Mouse (Mus musculus) hindbrain, postnatal 0 days (tissue): ENCODE measurements around the gene Neo1. TPM values are rescaled to one million over a fixed set of nuclear protein-coding genes. Genes with fewer than 3 reads are reported as not detected.

ENCODE experiments used
- ATAC-seq: fragments of 200-750 bp; cut with Nextera tagmentation; 2 replicates; pipeline ENCODE4 v1.8.0; 2017; ENCODE audit warnings: mild to moderate bottlenecking, moderate TSS enrichment, moderate library complexity
- DNase-seq: peaks from one replicate; pipeline ENCODE4 v3.0.0-alpha.2; 2015; ENCODE audit warnings: low spot score
- H3K27ac ChIP-seq: fragments of 300-500 bp; sonication (generic); 2 replicates; pipeline ENCODE4 v1.5.1; 2014; ENCODE audit warnings: mild to moderate bottlenecking
- H3K27me3 ChIP-seq: fragments of 300-500 bp; sonication (generic); 2 replicates; pipeline ENCODE4 v1.6.1; 2014; ENCODE audit warnings: low read length, mixed read lengths; ENCODE audit not compliant: insufficient read depth
- H3K36me3 ChIP-seq: fragments of 300-500 bp; sonication (generic); 2 replicates; pipeline ENCODE4 v1.6.1; 2014; ENCODE audit warnings: low read length, mixed read lengths; ENCODE audit not compliant: insufficient read depth
- H3K4me1 ChIP-seq: fragments of 300-500 bp; sonication (generic); 2 replicates; pipeline ENCODE4 v1.6.1; 2014; ENCODE audit warnings: antibody characterized with exemption, low read length, mixed read lengths; ENCODE audit not compliant: insufficient read depth
- H3K4me2 ChIP-seq: fragments of 300-500 bp; sonication (generic); 2 replicates; pipeline ENCODE4 v1.6.1; 2014; ENCODE audit warnings: low read depth, mild to moderate bottlenecking, low read length, moderate library complexity, mixed read lengths
- H3K4me3 ChIP-seq: fragments of 300-500 bp; sonication (generic); 2 replicates; pipeline ENCODE4 v1.5.1; 2014; ENCODE audit warnings: low read length
- H3K9ac ChIP-seq: fragments of 300-500 bp; sonication (generic); replicated peaks from 2 replicates; pipeline ENCODE4 v1.6.1; 2014; ENCODE audit warnings: mild to moderate bottlenecking, low read length, moderate library complexity, mixed read lengths
- H3K9me3 ChIP-seq: fragments of 300-500 bp; sonication (generic); 2 replicates; pipeline ENCODE4 v1.6.1; 2016; ENCODE audit warnings: low read length, mixed read lengths
- CTCF ChIP-seq: IDR thresholded peaks from 2 replicates; pipeline ENCODE4 v1.5.1; 2016; ENCODE audit warnings: antibody characterized with exemption, control low read depth, low read depth
- WGBS: fragments of 180-500 bp; shearing (Covaris S2); extraction: QIAGEN DNeasy Blood & Tissue Kit; methylation state at CpG from one replicate; pipeline ENCODE4 v1.1.7; 2014; 5-methylcytosine and 5-hydroxymethylcytosine counted together
- polyA plus RNA-seq: library from polyadenylated mRNA; unstranded; fragments of >200 nt; fragmentation: Nextera tagmentation; extraction: Ambion mirVana; gene quantifications from 2 replicates; pipeline ENCODE4 v1.2.1, GENCODE M21; 2015
- total RNA-seq: library from RNA; depleted of rRNA; stranded (reverse); fragments of >200 nt; gene quantifications from 2 replicates; pipeline ENCODE4 v1.2.3, GENCODE M21; 2014; rRNA removed

Gene Neo1
- total RNA-seq (160 and 177 TPM in 2 replicates), polyA plus RNA-seq (34.4 and 38.7 TPM in 2 replicates)

GRCm38 (mm10) chr9:59036159-59036731, at the start of gene Neo1:
Gene Neo1, minus strand, starts transcription at chr9:59036441.
- H3K36me3 ChIP-seq, result no peaks in the 10 kb centered on the region
- peaks cover 11% of the 10 kb centered on the region for H3K4me1 ChIP-seq
- 2% methylated on average over 39 of the region's 86 CpGs for WGBS
- ATAC-seq, result peak; percentile 95
- H3K4me2 ChIP-seq, result peak within 1 kb of the TSS; percentile 59
- H3K27me3 ChIP-seq, result no peaks in the 10 kb centered on the region
- peak within 1 kb of the TSS; percentile 92 for H3K4me3 ChIP-seq
- H3K9ac ChIP-seq, result peak within 1 kb of the TSS; percentile 90
- peak; percentile 97 for DNase-seq
- no peaks in the 10 kb centered on the region for H3K9me3 ChIP-seq
- peak within 1 kb of the TSS; percentile 99 for H3K27ac ChIP-seq
- no peak for TF ChIP-seq CTCF

DNA sequence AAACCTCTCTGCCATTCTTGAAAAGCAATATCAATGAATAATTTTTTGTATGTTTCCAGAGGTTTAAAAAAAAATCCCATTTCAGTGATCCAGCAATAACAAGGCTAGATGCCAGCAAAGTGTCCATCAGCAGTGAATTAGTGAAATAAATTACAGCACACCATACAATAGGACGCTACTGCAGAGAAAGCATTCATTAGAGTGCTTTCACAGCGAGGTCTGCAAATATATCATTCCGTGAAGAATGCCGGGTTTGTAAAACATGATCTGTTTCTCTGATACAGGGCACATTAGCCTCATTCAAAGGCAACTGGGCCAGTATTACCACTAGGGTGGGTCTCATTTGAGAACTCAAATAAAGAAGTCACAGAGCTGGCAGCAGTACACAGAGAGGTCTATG, 39.4 kb upstream of the Neo1 start:
- Histone ChIP-seq H3K4me2 (no peak overlapping the region), H3K4me1 (peaks cover 18% of the 10 kb centered on the region), H3K9me3 (no peaks in the 10 kb centered on the region), H3K36me3 (no peaks in the 10 kb centered on the region), H3K27me3 (no peaks in the 10 kb centered on the region), H3K27ac (no peak overlapping the region), H3K9ac (no peak overlapping the region), H3K4me3 (no peak overlapping the region)
- 44% methylated on average over 4 of the region's 4 CpGs for WGBS
- ATAC-seq, result no peak
- no peak for DNase-seq
- TF ChIP-seq CTCF, result no peak

- no peaks in the 10 kb centered on the region for H3K36me3 ChIP-seq
- H3K4me1 ChIP-seq, result peaks cover 18% of the 10 kb centered on the region
- no peak overlapping the region for H3K4me2 ChIP-seq
- H3K9ac ChIP-seq, result no peak overlapping the region
- WGBS, result 62% methylated on average over 4 of the region's 4 CpGs
- no peaks in the 10 kb centered on the region for H3K9me3 ChIP-seq
- H3K27ac ChIP-seq, result 0 out of 2 replicates have a peak overlapping the region, but pooled peaks have one; percentile 66
- no peaks in the 10 kb centered on the region for H3K27me3 ChIP-seq
- TF ChIP-seq CTCF, result no peak
- DNase-seq, result peak; percentile 69
- H3K4me3 ChIP-seq, result no peak overlapping the region
- ATAC-seq, result peak; percentile 70; the same call in 1 of the 2 replicates
These were observed 37.6 kb upstream of the Neo1 start for GRCm38 (mm10) chr9:59073887-59074286.

DNA sequence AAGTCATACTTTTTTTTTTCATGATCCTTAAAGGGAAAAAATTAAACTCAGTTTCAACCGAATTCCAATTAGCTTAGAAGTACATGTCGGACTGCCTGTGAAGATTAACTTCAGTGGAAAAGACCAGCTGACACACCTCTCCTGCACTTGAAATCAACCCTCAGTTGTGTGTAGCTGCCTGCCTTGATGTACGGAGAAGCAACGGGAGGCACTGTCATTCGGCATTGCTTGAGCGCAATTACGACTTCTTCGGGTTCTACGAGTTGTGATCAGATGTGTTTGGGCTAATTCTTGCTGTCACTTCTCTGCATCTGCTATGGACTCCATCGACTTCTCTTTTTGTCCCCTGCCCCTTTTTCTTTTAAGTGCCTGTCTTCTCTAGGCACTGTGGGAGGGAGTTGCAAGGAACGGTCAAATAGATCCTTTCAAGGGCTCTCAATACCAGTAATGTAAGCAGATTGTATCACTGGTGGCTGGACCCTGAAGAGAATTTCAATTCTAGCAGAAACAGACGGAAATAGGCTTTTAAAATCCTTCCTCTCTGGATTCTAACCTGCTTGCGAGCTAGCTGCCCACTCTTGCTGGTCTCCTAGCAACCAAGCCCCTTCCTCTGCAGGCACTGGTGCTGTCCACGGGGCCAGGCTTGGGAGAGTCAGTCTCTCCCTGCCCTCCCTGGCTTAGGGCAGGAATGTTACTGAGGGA, 36.0 kb upstream of the Neo1 start:
- H3K4me2 ChIP-seq, result peak overlapping the region; percentile 45
- ATAC-seq (peak; percentile 90), DNase-seq (peak; percentile 80)
- no peaks in the 10 kb centered on the region for H3K27me3 ChIP-seq
- H3K4me1 ChIP-seq, result peaks cover 18% of the 10 kb centered on the region
- no peak overlapping the region for H3K4me3 ChIP-seq
- H3K36me3 ChIP-seq, result no peaks in the 10 kb centered on the region
- H3K9me3 ChIP-seq, result no peaks in the 10 kb centered on the region
- H3K9ac ChIP-seq, result 0 out of 2 replicates have a peak overlapping the region, but pooled peaks have one; percentile 21
- 11% methylated on average over 14 of the region's 14 CpGs for WGBS
- no peak for TF ChIP-seq CTCF
- peak overlapping the region; percentile 66 for H3K27ac ChIP-seq

- no peaks in the 10 kb centered on the region for H3K27me3 ChIP-seq
- ATAC-seq (no peak), DNase-seq (no peak)
- TF ChIP-seq CTCF, result no peak
- peak overlapping the region; percentile 45; the same call in 1 of the 2 replicates for H3K4me2 ChIP-seq
- 51% methylated on average over 7 of the region's 7 CpGs for WGBS
- H3K4me1 ChIP-seq, result peaks cover 23% of the 10 kb centered on the region
- no peaks in the 10 kb centered on the region for H3K36me3 ChIP-seq
- H3K9me3 ChIP-seq, result no peaks in the 10 kb centered on the region
- no peak overlapping the region for H3K9ac ChIP-seq
- peak overlapping the region; percentile 66; the same call in 1 of the 2 replicates for H3K27ac ChIP-seq
- H3K4me3 ChIP-seq, result no peak overlapping the region
These were observed 35.2 kb upstream of the Neo1 start for GRCm38 (mm10) chr9:59071220-59071977.

DNA sequence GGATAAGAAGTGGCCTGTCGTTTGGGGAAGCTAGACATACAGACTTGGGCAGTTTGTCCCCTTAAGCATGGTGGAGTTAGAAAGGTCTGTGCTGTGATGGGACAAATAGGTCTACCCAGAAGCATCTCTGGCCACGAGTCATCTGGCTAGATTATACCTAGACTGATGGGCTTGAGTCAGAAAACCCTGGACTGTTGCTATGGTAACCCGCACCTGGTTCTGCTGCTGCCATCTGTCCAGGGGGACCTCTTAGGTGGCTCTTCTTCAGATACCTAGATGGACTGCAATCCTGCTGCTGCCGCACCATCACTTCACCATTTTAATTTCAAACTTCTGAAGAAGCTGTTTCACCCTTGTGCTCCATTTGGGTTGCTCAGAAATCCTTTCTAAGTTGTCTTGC, 34.0 kb upstream of the Neo1 start:
- no peak for ATAC-seq
- H3K4me3 ChIP-seq, result no peak overlapping the region

More for the DNA sequence above, 34.0 kb upstream of the Neo1 start:
- Histone ChIP-seq H3K36me3 (no peaks in the 10 kb centered on the region), H3K27me3 (no peaks in the 10 kb centered on the region), H3K4me2 (no peak overlapping the region), H3K4me1 (peaks cover 24% of the 10 kb centered on the region), H3K9me3 (no peaks in the 10 kb centered on the region), H3K9ac (no peak overlapping the region), H3K27ac (no peak overlapping the region)
- WGBS, result 73% methylated on average over 4 of the region's 4 CpGs
- peak; percentile 23 for DNase-seq
- TF ChIP-seq CTCF, result no peak
